Mouse (Mus musculus) hindbrain, embryonic 14.5 days (tissue): ENCODE results near the gene Wdr38. TPM values are rescaled to one million over a fixed set of nuclear protein-coding genes. Genes with fewer than 3 reads are reported as not detected.

Experiments used
- ATAC-seq: fragments of 200-750 bp; cut with Nextera tagmentation; 2 replicates; pipeline ENCODE4 v1.8.0; 2017; ENCODE audit warnings: moderate number of reproducible peaks, mild to moderate bottlenecking, moderate TSS enrichment, moderate library complexity; ENCODE audit not compliant: low FRiP score
- DNase-seq: peaks from one replicate; pipeline ENCODE4 v3.0.0-alpha.2; 2015; ENCODE audit warnings: low spot score
- H3K27ac ChIP-seq: fragments of 300-500 bp; sonication (generic); 2 replicates; pipeline ENCODE4 v1.5.1; 2014; ENCODE audit warnings: mild to moderate bottlenecking, moderate library complexity
- H3K27me3 ChIP-seq: fragments of 300-500 bp; sonication (generic); 2 replicates; pipeline ENCODE4 v1.6.1; 2014; ENCODE audit warnings: mild to moderate bottlenecking, low read length, mixed read lengths; ENCODE audit not compliant: control insufficient read depth, insufficient read depth
- H3K36me3 ChIP-seq: fragments of 300-500 bp; sonication (generic); replicated peaks from 2 replicates; pipeline ENCODE4 v1.6.1; 2014; ENCODE audit not compliant: control insufficient read depth, insufficient read depth
- H3K4me1 ChIP-seq: fragments of 300-500 bp; sonication (generic); replicated peaks from 2 replicates; pipeline ENCODE4 v1.6.1; 2014; ENCODE audit warnings: antibody characterized with exemption, low read length, mixed read lengths; ENCODE audit not compliant: control insufficient read depth, insufficient read depth
- H3K4me2 ChIP-seq: fragments of 300-500 bp; sonication (generic); replicated peaks from 2 replicates; pipeline ENCODE4 v1.6.1; 2014; ENCODE audit warnings: mild to moderate bottlenecking, moderate library complexity
- H3K4me3 ChIP-seq: fragments of 300-500 bp; sonication (generic); replicated peaks from 2 replicates; pipeline ENCODE4 v1.5.1; 2014; ENCODE audit warnings: mild to moderate bottlenecking, low read length
- H3K9ac ChIP-seq: fragments of 300-500 bp; sonication (generic); 2 replicates; pipeline ENCODE4 v1.6.1; 2014
- H3K9me3 ChIP-seq: fragments of 300-500 bp; sonication (generic); 2 replicates; pipeline ENCODE4 v1.6.1; 2016; ENCODE audit warnings: low read length; ENCODE audit not compliant: control insufficient read depth
- WGBS: fragments of 180-500 bp; shearing (Covaris S2); extraction: QIAGEN DNeasy Blood & Tissue Kit; methylation state at CpG from one replicate; pipeline ENCODE4 v1.1.7; 2014; 5-methylcytosine and 5-hydroxymethylcytosine counted together
- polyA plus RNA-seq: library from polyadenylated mRNA; unstranded; fragments of >200 nt; fragmentation: Nextera tagmentation; extraction: Ambion mirVana; gene quantifications from 2 replicates; pipeline ENCODE4 v1.2.1, GENCODE M21; 2014

The Wdr38 gene
- polyA plus RNA-seq, result 1.1 and 1.2 TPM in 2 replicates

GRCm38 (mm10) chr2:38997386-38998374 lies at the start of gene Wdr38:
Wdr38 (plus strand) TSS chr2:38997476.
- Histone ChIP-seq H3K4me2 (peak within 1 kb of the TSS; percentile 45), H3K9me3 (no peaks in the 10 kb centered on the region), H3K9ac (peak within 1 kb of the TSS; percentile 41; the same call in 1 of the 2 replicates), H3K4me3 (peak within 1 kb of the TSS; percentile 18), H3K27me3 (no peaks in the 10 kb centered on the region), H3K27ac (no peak within 1 kb of the TSS), H3K4me1 (0 out of 2 replicates have a peak, but pooled peaks cover 4% of the 10 kb centered on the region), H3K36me3 (peaks cover 33% of the 10 kb centered on the region)
- DNase-seq (peak; percentile 91), ATAC-seq (peak; percentile 92)
- WGBS, result 19% methylated on average over 33 of the region's 33 CpGs

DNA sequence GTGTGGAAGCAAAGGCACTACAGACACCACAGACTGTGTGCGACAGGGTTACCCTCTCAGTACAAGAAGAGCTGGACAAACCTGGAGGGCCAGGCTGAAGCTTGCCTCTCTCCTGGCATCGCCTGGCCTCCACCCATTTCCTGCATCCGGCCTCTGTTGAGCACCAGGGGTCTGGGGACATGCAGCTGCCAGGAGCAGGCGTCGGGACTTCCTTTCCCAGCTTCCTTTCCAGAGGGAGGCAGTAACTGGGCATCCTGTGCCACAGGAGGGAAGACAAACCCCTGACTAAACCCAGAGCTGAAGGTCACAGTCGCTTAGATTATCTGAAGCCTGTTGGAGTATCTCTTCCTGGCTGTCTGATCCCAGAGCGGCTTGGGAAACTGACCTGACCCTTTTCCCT lies 49.7 kb upstream of the Wdr38 start:
- no peak for DNase-seq
- no peak overlapping the region for H3K9ac ChIP-seq
- no peaks in the 10 kb centered on the region for H3K36me3 ChIP-seq
- H3K4me1 ChIP-seq, result 0 out of 2 replicates have a peak, but pooled peaks cover 6% of the 10 kb centered on the region
- ATAC-seq, result no peak
- H3K27me3 ChIP-seq, result no peaks in the 10 kb centered on the region
- no peaks in the 10 kb centered on the region for H3K9me3 ChIP-seq
- no peak overlapping the region for H3K4me3 ChIP-seq
- no peak overlapping the region for H3K4me2 ChIP-seq
- no peak overlapping the region for H3K27ac ChIP-seq
- 76% methylated on average over 7 of the region's 7 CpGs for WGBS

DNA sequence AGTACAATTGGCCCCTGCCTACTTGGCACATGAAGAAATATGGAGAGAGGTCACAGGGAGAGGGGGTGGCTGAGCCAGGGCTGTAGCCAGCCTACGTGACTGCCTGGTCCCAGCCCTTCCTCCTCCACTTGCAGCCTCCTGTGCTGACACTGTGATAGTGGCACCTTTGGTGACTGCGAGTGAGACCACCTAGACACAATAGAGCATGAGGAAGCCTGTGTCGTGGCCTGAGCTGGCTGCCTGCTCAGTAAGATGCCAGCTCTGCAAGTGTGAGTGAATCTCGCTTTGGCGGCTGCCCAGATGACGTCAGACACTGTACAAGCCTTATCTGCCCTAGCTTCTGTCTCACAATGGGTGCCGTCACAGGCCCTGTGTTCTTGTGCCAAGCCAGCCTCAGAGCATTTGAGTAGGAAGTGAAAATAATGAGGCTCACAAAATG lies 47.0 kb upstream of the Wdr38 start:
- WGBS, result 70% methylated on average over 7 of the region's 7 CpGs
- no peaks in the 10 kb centered on the region for H3K36me3 ChIP-seq

GRCm38 (mm10) chr2:38953152-38953883 lies 44.0 kb upstream of the Wdr38 start:
- ATAC-seq, result no peak
- H3K36me3 ChIP-seq, result no peaks in the 10 kb centered on the region
- no peaks in the 10 kb centered on the region for H3K9me3 ChIP-seq
- no peak overlapping the region for H3K27ac ChIP-seq
- no peak overlapping the region for H3K4me3 ChIP-seq
- H3K27me3 ChIP-seq, result no peaks in the 10 kb centered on the region
- H3K9ac ChIP-seq, result no peak overlapping the region
- DNase-seq, result no peak
- 72% methylated on average over 5 of the region's 5 CpGs for WGBS
- H3K4me2 ChIP-seq, result no peak overlapping the region
- H3K4me1 ChIP-seq, result 0 out of 2 replicates have a peak, but pooled peaks cover 6% of the 10 kb centered on the region

More for the DNA sequence above, 47.0 kb upstream of the Wdr38 start:
- ATAC-seq (peak; percentile 79; the same call in 1 of the 2 replicates), DNase-seq (peak; percentile 63)
- no peak overlapping the region for H3K4me3 ChIP-seq
- H3K9me3 ChIP-seq, result no peaks in the 10 kb centered on the region
- H3K4me1 ChIP-seq, result 0 out of 2 replicates have a peak, but pooled peaks cover 6% of the 10 kb centered on the region
- no peaks in the 10 kb centered on the region for H3K27me3 ChIP-seq
- no peak overlapping the region for H3K27ac ChIP-seq
- H3K9ac ChIP-seq, result no peak overlapping the region
- no peak overlapping the region for H3K4me2 ChIP-seq

- WGBS, result 76% methylated on average over 2 of the region's 2 CpGs
- DNase-seq, result no peak
- Histone ChIP-seq H3K9ac (no peak overlapping the region), H3K27ac (no peak overlapping the region), H3K4me3 (no peak overlapping the region), H3K27me3 (no peaks in the 10 kb centered on the region), H3K4me2 (no peak overlapping the region), H3K4me1 (no peaks in the 10 kb centered on the region), H3K36me3 (no peaks in the 10 kb centered on the region), H3K9me3 (no peaks in the 10 kb centered on the region)
- no peak for ATAC-seq
These were observed 41.2 kb upstream of the Wdr38 start for GRCm38 (mm10) chr2:38956062-38956461.

DNA sequence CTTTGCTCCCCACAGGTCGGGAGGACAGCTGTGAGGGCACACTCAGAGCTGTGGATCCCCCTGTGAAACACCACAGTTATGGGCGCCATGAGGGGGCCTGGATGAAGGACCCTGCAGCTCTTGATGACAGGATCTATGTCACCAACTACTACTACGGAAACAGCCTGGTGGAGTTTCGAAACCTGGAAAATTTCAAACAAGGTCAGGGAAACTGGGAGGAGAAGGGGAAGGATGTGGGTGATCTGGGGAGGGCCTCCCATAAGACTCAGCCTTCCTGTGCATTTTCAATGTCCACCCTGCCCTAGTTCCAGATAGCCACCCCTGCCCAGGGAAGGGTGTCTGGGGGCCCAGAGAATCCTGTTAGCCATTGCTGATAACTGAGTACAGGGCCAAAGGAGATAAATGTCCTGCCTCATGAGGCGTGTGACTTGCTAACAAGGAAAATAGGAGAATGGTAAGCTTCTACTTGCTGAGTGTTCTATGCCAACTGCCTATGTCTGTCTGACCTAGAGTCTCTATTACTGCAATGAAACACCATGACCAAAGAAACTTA lies 39.5 kb upstream of the Wdr38 start:
- Histone ChIP-seq H3K4me3 (no peak overlapping the region), H3K4me1 (no peaks in the 10 kb centered on the region), H3K4me2 (no peak overlapping the region), H3K9ac (no peak overlapping the region), H3K27me3 (no peaks in the 10 kb centered on the region), H3K36me3 (no peaks in the 10 kb centered on the region), H3K27ac (no peak overlapping the region), H3K9me3 (no peaks in the 10 kb centered on the region)
- WGBS, result 87% methylated on average over 5 of the region's 5 CpGs
- no peak for DNase-seq
- ATAC-seq, result no peak

DNA sequence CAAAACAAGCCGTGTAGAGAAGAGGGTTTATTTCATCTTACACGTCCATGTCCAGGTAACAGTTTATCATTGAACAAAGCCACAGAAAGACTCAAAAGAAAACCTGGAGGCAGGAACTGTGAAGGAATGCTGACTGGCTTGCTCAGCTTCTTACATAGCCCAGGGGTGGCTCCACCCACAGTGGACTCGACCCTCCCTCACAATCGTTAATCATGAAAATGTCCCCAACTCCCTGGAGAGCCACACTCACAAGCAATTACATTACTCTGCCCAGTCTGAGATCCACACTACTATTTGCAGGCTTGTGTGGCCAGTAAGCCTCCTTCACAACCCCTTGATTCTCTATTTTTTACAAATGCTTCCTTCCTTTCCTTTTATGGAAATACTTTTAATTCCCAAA lies 33.1 kb upstream of the Wdr38 start:
- Histone ChIP-seq H3K36me3 (no peaks in the 10 kb centered on the region), H3K27ac (no peak overlapping the region), H3K9ac (no peak overlapping the region), H3K27me3 (no peaks in the 10 kb centered on the region), H3K4me1 (no peaks in the 10 kb centered on the region), H3K9me3 (no peaks in the 10 kb centered on the region), H3K4me2 (no peak overlapping the region), H3K4me3 (no peak overlapping the region)
- 27% methylated on average over 4 of the region's 4 CpGs for WGBS
- ATAC-seq (no peak), DNase-seq (no peak)

DNA sequence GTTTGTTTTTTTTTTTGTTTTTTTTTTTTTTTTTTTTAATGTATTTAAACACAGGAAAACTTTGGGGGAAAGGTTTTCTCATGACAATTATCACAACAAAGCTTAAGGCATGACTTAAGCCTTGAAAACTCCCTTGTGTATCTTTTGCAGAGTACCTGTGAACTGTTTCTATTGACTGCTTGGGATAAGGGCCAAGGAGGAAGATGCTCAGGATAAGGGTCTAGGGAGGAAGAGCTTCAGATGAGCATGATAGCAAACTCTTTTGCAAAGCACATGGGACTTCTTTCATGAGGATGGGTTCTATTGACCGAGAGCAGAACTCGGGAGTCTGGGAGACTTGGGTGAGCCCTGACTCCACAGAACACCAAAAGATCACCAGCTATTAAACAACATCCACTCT lies 27.6 kb upstream of the Wdr38 start:
- Histone ChIP-seq H3K9me3 (no peaks in the 10 kb centered on the region), H3K9ac (no peak overlapping the region), H3K36me3 (no peaks in the 10 kb centered on the region), H3K4me1 (no peaks in the 10 kb centered on the region), H3K4me2 (no peak overlapping the region), H3K27ac (no peak overlapping the region), H3K27me3 (no peaks in the 10 kb centered on the region), H3K4me3 (no peak overlapping the region)
- DNase-seq (no peak), ATAC-seq (no peak)
- 96% methylated on average over 2 of the region's 2 CpGs for WGBS

DNA sequence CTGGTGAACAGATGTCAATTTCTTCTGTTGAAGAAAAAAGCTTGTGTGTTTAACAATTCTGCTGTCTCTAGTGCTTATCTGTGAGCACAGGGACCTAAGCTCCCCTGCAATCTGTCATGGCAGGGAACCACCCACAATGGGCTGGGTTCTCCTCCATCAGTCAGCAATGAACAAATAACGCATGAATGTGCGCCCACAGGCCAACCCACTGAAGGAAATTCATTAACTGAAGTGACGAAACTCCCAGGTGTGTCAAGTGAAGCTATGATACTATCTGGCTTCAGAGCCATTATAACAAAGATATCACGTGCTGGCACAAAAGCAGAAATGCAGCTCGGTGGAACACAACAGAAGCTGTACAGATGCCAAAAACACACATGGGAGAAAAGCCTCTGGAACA lies 27.2 kb upstream of the Wdr38 start:
- WGBS, result 82% methylated on average over 5 of the region's 5 CpGs
- no peak overlapping the region for H3K27ac ChIP-seq

More for the DNA sequence above, 27.2 kb upstream of the Wdr38 start:
- H3K27me3 ChIP-seq, result no peaks in the 10 kb centered on the region
- no peaks in the 10 kb centered on the region for H3K4me1 ChIP-seq
- DNase-seq, result no peak
- no peak overlapping the region for H3K9ac ChIP-seq
- no peak for ATAC-seq
- H3K36me3 ChIP-seq, result no peaks in the 10 kb centered on the region
- no peaks in the 10 kb centered on the region for H3K9me3 ChIP-seq
- no peak overlapping the region for H3K4me2 ChIP-seq
- no peak overlapping the region for H3K4me3 ChIP-seq
